Mouse (Mus musculus) spleen, adult 2 months (tissue): ENCODE data around the gene Spata5.

ENCODE experiments used
- CTCF ChIP-seq: fragments of 200-500 bp; IDR thresholded peaks from 2 replicates; pipeline ENCODE4 v1.5.1; 2011; ENCODE audit warnings: mild to moderate bottlenecking, inconsistent platforms; ENCODE audit not compliant: insufficient read depth, insufficient read length, insufficient replicate concordance; ENCODE audit errors: extremely low read depth
- POLR2A ChIP-seq: fragments of 200-500 bp; IDR thresholded peaks from 2 replicates; pipeline ENCODE4 v1.6.1; 2011; ENCODE audit warnings: low read depth, low read length, inconsistent platforms

- TF ChIP-seq CTCF (no peak), POLR2A (no peak)
These were observed 186.2 kb downstream of the Spata5 start for GRCm38 (mm10) chr3:37605876-37606238.
